Mouse (Mus musculus) urinary bladder, postnatal 25 days (tissue): ENCODE results near the gene Tnfrsf11a.
"Not testable (repeated sequence)": the region's sequence is repeated elsewhere in the genome, so short reads cannot be mapped to it uniquely, and the experiment has no call there.

Experiments used
- DNase-seq: peaks from one replicate; pipeline ENCODE4 v3.0.0; 2022; ENCODE audit warnings: low spot score

The Tnfrsf11a gene

DNA sequence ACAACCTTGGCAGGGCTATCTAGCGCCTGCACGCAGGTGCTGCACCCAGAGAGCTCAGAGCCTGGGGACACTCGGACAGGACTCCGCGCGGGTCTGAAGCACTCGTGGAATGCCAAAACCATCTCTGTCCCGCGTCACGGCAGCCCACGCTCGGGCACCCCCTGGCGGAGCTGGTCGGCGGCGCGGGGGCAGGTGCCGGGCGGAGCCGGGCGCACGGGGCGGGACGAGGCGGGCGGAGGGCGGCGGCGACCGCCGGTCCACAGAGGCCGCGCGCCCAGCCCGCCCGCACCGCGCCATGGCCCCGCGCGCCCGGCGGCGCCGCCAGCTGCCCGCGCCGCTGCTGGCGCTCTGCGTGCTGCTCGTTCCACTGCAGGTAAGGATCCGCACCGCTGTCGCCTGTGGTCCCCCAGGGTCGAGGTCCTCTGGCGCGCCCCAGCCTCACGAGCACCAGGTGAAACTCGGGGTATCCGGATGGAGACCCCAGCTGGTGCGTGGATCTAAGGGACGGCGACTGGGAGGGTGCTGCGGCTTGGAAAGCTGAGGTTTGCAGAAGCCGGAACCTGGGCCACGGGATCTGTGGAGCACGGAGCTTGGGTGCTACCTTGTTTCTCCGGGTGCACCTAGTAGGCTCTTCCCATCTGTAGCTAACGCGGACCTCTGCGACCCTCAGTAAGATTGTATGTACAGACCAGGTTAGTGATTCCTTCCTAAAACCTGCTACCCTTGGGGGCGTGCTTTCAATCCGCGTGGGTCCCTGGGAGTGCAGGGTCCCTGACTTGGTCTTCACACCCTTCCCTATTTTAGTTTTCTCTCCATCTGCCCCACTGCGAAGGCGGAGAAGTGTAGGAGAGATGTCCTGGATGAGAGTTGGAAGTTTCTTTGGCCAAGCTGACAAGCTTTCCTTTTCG lies at the start of gene Tnfrsf11a:
Tnfrsf11a (plus strand) TSS at position 262 of the 908 bp plus-strand sequence.
- peak; percentile 80 for DNase-seq

DNA sequence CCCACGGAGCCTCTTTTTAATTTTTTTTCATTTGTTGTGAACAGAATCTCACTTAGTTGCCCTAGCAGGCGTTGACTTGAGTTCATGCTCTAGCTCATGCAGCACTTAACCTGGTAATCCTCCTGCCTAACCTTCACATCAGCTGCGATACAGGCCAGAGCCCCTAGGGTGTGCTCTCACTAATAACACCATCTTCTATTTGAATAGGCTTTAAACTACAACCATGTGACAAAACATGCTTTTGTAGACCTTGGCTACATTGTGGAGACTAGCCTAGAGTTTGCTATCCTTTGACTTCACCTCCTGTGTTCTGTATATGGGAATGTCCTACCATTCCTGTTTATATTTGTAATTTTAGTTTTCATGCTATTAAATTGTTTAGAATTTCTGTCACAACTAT lies 45.2 kb upstream of the Tnfrsf11a start:
- no peak for DNase-seq

DNA sequence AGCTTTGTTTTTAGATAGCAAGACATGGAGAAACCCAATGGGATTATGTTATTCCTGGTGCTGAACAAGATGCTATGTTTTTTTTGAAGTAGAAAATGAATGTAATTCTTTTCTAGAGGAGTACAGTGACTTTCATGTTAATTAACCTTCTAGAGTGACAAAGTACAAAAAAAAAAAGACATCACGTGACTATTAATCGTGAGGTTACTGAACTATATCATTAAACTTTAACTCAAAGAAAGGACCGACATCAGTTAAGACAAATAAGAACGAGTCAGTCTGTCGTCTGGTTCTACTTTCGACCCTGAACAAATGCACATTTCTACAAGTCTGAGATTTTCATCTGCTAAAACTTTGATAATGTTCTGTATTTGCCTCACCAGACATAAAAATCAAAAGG lies 42.2 kb upstream of the Tnfrsf11a start:
- DNase-seq, result no peak

DNA sequence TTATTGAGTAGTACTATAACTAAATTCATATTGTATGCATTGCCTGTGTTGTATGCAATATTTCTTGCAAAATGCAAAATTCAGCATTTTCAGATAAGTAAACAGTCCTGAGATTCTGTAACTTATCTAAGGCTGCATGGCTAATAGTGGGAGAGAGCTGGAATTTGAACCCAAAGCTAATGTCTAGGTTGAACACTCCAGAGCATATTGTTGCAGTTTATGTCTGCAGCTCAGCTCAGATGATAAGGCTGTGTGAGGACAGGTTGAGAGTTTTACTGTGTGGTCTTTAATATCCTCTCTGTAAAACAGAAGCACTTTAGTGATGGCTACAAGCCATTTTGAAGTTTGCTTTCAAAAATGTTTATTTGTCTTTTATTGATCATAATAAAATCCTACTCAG lies 41.0 kb upstream of the Tnfrsf11a start:
- no peak for DNase-seq

DNA sequence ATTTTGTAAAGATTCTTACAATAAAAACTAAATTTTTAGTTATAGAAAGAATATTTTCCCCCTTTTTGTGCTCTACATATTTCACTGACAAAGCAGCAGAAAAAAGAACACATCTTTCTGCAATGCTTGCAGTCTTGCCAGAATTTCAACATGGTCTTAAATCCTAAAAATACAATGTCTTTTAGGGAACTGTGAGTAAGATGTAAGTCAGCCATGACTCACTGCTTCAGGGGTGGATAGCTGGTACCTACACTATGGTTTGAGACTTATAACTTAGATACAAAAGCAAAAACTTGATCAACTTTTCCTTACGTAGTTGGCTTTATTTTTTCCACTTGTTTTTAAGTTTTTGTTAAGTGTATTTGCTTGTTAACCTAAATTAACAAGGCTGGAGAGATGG lies 38.0 kb upstream of the Tnfrsf11a start:
- DNase-seq, result no peak

DNA sequence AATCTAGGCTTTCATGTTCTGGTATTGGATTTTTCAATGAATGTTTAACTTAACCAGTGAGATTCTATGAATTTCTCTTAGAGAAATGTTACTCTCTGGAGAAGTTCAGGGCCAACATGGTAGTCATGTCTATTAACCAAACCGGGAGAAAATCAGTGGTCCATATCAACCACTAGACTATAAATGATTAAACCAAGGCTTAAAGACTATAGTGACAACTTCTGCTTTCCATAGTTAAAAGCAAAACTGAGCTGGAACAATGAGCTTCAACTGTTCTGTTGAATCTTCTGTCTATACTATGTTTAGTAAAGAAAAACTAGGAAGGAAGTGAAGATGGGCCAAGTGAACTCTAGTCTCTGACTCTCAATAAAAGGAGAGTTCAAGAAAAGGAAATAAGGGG lies 34.1 kb upstream of the Tnfrsf11a start:
- DNase-seq, result no peak

DNA sequence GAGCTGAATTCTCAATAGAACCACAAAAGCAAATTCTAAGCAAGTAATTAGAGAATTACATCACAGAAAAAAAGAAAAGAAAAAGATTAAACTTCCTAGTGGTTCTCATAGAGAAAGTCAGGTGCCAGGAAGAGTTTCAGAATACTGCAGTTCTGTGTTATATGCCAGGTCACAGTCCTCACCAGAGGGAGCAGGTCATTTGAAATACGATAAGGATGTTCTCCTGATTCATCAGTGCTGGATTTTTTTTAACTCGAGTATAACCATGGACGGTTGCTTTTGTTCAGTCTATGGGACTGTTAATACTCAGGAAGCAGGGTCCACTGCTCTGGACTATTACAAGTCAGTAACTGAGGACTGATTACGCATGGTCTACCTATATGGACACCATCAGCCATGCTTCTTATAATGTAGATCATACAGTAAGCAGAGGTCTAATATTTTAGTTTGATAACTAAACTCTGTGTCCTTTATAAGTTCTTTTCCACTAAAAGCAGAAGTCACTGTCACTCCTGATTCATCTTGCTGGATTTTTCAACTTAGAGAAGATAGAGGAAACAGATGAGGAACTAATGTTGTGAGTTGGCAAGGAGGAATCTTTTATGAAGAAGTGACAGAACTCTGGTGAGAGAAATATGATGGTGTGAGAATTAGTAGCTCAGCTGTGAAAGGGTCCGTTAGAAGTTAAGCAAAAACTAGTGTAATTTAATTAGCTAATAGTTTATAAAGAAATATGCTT lies 33.5 kb upstream of the Tnfrsf11a start:
- DNase-seq, result no peak

DNA sequence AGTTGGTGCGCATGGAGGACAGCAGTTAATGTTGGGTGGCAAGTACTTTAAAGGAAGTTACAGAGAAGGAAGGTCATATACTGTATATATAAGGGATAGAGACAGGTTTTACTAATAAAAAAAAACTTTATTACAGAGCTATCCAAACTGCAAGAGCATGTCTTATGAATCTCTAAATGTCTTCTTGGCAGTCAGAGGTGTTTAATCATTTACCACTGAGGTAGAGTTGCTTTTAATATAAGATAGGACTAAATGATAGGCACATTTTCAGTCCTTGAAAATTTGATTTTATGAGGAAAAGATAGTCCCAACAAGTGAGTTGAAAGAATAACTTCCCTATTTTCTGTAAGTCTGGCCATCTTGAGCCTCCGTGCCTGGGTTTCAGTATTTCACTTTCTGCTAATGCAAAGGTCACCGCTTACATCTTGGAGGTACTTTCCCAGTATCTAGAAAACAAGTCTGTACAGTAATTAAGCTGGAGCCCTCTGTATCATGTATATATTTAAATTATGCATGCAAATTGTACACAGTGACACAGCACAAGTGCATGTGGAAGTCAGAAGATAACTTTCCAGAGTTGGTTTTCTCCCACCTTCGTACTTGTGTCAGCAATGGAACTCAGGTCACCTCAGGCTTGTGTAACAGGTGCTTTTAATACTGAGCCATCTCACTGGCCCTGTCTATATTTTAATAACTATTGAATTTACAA lies 32.3 kb upstream of the Tnfrsf11a start:
- no peak for DNase-seq

DNA sequence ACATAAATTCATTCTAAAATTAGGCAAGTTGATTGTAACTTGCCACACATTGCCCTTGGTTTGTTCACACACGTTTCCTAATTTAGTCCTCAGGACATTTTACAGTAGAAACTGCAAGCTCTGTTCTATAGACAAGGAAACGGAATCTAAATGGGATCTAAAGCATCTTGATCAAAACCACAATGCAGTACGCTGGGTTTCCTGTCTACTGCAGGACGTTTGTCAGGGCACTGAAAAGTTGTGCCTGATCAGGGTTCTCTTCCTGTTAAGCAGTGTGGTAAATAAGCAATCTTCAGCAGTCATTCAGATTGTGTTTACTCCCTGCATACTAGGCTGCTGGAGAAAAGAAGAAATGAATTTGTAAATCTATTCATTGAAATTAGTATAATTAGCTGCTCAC lies 28.3 kb upstream of the Tnfrsf11a start:
- no peak for DNase-seq

DNA sequence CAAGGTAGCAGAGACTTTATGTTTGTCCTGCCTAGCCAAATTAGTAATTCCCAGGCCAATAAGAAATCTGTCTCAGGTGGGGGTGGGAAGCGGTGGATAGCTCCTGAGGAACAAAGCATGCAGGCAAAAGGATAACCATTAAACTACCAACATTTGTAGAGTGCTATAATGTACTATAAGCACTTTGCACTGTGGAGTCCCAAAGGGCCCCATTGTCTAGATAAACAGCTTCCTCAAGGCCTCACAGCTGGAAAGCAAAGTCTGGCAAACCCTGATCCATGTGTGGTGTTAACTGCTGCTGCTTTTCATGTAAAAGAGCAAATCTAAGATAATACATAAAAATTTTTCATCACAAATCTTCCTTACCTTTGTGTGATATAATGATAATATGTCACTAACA lies 27.6 kb upstream of the Tnfrsf11a start:
- no peak for DNase-seq

DNA sequence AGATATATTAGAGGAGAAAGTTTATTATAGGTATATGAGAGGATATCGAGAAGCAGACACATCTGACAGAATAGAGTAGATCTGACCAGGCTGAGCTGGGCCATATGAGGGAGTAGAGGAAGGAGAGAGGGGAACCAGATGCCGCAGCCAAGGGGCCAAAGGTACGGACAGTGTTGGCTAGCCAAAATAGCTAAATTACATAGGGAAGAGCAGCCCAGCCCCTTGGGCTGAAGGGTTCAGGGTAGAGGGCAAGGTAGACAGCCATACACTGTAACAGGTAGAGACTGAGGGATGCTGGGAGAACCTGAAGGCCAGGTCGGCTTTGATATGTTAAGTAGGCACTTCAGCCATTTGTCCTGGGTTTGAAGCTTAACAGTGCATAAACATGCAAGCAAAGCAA lies 21.7 kb upstream of the Tnfrsf11a start:
- no peak for DNase-seq

DNA sequence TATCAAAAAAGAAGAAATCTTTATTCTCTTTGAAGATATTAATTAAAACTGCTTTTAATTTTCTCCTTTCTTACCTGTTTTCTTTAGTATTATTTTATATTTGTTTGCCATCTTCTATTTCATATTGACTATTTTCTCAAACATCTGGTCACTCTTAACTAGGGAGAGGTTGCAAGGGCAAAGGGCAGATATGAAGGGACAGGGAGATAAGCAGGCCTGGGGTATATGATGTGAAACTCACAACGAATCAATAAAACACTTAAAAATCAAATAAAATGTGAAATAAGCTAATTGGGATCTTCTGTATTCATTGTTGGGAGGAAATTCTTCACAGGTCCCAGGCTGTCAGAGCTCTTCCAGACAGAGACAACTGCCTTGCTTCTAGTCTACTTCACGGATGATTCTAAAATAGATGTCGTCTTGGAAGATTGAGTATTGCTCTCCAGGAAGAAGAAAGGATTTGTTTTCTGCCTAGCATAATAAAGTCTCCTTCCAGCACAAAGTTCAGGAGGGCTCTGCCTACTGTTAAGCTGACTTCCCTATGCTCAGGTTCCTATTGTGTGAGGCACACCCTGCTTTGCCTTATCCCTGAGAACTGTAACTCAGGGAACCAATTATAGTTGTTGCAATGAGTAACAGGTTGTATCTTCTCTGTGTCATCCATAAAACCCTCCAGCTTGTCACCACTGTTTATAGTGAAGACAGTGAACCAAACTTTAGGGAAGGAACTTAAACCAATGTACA lies 20.9 kb upstream of the Tnfrsf11a start:
- DNase-seq, result no peak

DNA sequence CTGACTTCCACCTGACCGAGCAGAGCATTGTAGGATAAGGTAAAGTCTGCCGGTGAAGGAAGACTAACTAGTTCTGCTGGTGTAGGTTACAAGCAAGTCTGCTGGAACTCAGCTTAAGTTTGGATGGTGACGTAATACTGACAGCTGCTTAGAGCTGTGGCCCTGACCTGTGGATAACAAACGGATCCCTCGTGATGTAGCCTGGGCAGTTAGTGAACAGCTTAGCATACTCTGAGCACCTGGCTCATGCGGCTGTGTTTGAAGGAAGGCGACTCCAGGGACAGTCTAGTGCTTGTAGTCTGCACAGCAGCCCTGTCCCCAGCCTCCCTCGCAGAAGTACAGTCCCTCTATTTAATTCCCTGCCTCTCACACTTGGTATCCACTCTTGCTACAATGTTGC lies 14.9 kb upstream of the Tnfrsf11a start:
- no peak for DNase-seq

DNA sequence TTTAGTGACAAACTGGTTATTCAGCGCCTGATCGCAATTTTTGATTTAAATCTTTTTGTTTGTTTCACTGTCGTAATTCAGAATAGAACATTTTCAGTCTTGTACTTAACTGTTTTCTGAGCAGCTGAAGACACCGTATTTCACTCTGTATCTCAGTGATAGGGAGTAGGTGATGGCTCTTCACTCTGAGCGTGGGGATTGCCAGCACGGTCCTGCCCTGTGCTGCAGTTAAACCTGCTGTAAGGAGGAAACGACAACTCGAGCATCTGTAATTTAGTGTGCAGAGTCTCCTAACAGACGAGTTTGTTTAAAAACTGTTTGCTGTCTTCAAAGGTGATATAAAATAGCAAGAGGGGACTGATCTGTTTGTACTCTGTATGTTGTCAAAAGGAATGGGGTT lies 14.4 kb upstream of the Tnfrsf11a start:
- not testable (repeated sequence) for DNase-seq

DNA sequence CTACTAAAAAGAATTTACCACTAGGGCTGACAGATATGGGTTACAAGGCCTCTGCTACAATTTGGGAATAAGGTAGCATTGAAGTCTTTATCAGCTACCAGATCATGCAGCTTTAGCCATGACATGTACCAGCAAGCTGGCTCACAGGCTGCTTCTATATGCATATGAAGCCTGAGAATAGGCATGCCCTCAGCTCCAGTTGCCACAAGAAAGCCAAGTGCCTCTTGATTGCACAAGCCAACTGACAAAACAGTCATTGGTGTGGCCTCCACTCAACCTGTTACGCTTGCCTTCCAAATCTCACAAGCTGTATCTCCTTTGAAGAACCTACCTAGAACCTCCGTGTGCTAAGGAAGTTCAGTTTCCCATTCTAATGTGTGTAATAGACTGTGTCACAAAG lies 12.1 kb upstream of the Tnfrsf11a start:
- DNase-seq, result no peak

DNA sequence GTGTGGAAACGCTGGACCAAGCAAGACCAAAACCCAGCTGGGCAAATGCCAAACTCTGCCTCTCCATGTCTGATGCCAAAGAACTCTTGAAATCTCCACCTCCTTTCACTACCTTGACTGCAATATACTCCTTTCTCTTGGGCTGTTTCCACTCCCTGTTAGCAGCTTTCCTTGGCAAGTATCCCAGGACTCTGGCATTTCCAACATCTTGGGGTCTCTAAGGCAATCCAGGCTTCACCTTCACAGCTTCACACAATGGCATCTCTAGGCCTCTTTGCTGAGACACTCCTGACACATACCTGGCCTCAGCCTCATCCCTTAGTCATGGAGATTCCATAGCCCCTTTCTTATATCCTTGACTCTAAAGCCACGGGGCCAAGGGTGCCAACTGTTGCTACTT lies 9.8 kb upstream of the Tnfrsf11a start:
- DNase-seq, result no peak

DNA sequence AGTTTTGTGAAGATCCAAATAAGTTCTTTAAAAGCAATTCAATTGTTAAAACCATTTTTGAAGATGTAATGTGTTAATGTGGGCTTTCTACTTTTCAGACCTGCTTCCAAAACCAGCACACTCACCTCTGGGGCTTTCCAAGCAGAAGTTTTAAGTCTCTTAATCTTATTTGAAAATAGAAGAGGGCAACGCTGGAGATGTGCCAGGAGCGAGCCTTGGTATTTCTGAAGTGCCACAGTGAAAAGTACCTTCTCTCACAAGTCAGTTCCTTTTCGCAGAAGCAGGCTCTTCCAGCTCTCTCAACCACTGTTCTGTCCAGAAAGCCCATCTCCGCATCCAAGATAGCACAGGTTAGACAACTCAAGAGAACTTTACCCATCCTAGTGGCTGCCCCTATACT lies 4.1 kb upstream of the Tnfrsf11a start:
- no peak for DNase-seq

DNA sequence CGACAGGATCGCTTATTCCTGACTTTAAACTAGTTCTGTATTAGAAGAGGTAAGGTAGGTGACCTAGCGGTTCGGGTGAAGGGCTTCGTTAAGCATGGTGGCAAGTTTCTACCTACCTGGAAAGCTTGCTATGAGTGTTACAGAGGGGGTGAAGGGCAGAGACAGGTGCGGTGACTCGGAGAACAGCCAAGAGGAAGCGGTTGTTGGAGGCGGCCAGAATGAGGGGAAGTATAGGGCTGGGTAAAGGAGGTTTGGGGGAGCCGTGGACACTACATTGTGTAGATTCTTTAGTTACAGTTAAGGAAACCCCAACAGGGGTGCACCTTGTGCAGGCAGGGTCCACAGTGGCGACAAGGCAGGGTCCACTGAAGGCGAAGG lies 450 bp upstream of the Tnfrsf11a start:
- DNase-seq, result no peak

DNA sequence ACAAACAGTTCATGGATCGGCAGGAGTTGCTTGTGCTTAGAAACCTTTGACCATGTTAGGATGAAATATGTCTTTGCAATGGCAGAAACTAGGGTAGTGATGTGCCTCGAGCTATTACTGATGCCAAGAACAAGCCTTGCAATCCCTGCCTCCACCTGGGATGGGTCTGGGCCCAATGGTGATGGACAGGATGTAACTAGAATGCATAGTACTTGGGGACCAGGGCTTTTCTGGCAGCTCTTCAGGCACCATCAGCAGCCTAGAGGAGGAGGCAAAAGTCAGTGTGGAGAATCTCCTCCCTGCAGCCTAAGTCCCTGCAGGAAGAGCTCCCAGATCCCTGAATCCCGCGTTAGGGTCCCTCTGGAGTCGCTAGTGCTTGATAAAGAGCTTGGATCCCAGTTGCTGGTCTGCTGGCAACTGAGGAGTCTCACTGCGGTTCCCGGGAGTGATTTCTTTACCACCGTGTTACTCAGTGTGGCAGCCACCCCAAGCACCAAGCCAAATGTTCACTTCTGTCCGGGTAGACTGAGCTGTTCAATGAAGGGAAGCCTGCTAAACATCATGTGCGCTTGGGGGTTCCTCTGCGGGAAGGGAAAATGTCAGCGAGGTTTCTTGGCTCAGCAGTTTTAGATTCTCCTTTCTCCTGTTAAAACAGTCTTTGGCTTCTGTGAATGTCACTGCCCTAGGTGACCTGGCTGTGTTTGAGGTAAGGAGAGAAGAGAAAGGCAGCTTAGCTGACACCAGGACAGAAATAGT lies 1.1 kb downstream of the Tnfrsf11a start:
- no peak for DNase-seq

DNA sequence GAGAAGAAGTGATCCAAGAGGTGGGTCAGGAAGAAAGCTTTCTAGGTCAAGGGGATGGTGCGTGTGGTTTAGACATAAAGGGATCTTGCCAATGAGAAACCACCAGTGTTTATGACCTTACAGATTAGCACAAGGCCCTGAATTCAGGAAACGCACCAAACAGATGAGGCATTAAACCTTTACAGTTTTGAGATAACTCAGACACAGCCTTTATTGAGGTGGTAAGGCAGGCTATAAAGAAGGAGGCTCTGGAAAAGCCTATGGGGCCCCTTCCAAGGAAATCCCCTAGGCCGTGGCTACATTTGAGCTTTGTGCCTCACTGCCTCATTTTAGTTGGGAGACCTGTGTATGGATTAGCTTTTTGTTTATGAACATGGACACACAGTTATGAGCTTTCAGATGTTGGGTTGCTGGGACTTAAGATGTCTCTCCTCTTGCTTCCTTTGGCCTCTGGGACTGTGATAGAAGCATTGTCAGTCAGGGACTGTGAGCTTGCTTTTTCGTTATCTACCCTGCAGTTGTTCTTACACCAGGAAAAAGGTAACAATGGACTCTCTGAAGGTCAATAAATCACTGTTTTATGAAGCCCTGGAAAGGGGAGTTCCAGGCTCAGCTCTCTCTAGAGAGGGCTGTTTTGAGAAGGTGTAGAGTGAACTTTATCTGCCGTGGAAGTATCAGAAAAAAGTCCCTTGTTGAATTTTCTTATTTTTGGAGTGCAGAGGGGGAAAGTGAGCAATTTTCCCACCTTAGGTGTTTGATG lies 3.9 kb downstream of the Tnfrsf11a start:
- DNase-seq, result no peak

DNA sequence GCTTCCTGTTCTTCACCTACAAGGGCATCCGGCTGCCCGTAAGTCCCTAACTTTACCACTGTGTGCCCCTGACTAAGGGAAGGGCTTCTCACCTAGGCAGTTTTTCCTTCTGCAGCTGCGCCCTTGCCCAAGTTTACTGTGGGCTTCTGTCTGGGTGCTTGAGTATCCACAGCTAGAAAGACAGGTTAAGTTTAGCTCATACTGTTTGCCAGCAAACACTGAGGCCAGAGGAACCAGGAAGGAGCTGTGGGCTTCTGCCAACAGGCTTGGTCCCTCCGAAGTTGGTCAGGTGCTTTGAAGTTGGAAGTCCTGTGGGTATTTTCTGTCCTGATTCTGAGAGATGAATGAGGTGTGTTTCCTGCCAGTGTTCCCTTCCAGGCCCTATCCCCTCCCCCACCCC lies 4.6 kb downstream of the Tnfrsf11a start:
- no peak for DNase-seq
